Mouse (Mus musculus) embryo, embryonic 9.5 days (tissue): ENCODE data around the gene Rint1.
"Not testable (repeated sequence)": the region's sequence is repeated elsewhere in the genome, so short reads cannot be mapped to it uniquely, and the experiment has no call there.

Source experiments
- DNase-seq: peaks from one replicate; pipeline ENCODE4 v3.0.0-alpha.2; 2017; ENCODE audit errors: extremely low spot score

Rint1 gene

DNA sequence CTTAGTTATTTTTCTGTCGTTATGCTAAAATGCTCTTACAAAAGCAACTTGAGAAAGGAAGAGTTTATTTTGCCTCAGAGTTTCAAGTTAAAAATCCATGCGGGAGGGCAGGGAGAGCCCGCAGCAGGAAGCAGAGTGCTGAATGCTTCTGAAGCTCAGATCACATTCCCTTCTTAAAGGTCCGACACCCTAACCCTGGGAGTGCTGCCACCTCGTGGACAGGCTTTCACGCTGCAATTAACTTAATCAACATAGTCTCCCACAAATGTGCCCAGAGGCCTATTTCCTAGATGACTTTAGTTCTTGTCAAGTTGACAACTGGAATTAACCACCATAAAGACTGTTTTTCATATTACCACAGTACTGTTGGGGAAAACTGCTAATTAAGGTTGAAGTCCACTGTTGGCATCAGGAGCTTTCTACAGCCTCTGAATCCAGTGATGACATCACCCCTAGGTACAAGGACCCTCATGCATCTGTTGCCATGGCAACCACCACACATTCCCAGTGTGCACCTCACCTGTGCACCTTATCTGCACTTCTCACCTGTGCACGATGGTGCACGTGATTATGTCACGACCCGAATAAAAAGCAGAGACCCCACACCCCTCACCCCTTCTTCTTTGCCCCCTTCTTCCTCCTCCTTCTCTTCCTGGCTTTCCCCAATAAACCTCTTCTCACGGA, 39.0 kb downstream of the Rint1 start:
- peak; percentile 57 for DNase-seq

DNA sequence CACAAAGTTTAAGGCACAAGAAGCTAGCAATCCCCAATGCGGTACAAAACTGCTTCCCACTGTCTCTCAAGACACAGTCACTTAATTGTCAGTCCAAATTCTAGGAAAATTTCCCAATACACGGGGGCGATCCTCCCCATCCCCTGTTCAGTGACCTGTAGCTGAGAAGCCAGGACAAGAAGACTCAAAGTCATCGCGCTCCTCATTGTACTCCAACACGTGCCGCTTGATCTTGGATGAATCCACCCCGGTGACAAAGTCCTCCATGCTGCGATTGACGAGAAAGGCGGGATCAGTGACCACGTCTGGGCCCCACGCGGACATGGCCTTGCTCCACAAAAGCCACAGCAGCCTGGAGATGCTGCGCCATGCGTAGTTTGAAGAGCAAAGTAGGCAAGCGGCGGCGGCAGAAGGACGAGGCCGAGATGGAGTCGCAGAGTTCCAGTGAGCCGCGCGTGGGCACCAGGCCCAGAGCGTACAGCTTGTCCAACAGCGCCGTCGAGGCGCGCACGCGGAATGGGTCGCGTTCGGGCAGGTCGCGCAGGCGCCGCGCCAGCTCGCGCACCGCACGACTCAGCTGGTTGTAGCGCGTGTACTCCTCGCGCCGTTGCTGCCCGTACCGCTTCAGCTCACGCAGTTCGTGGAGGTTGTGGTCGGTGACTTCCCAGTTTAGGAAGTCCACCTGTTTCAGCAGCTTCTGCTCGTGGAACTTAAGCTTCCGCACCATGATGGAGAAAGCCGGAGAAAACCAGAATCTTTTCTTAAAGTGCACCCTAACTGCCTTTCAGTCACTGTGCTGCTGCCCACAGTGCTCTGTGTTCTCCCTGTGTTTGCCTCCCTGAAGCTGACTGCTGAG, 43.6 kb downstream of the Rint1 start:
- DNase-seq, result no peak

DNA sequence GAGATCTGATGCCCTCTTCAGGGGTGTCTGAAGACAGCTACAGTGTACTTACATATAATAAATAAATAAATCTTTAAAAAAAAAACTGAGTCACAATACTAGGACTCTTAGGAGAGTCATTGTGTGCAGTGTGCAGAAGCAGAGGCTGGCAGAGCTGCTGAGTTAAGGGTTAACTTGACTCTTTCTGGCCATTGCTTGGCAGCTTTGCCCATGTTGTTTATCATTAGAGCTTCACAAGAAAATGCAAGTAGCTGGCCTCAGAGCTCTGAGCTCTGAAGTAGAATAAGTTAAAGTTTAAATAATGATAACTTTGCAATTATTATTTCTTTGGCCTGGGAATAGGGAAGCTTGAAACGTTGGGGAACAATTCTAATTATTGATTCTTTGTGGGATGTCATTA, 48.2 kb downstream of the Rint1 start:
- DNase-seq, result not testable (repeated sequence)

DNA sequence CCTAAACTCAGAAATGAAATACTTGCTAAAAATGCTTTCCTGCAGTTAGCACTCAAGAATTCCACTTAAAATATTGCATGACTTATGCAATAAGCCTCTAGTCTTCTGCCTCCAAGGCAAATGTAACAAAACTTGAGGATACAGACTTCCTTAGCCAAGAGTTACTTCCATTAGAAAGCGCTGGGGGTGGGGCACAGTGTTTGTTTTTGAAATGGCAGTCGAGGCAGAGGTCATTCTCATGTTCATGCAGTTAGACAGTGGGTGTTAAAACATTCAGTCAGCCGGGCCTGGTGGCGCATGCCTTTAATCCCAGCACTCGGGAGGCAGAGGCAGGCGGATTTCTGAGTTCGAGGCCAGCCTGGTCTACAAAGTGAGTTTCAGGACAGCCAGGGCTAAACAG, 50.6 kb downstream of the Rint1 start:
- DNase-seq, result no peak

DNA sequence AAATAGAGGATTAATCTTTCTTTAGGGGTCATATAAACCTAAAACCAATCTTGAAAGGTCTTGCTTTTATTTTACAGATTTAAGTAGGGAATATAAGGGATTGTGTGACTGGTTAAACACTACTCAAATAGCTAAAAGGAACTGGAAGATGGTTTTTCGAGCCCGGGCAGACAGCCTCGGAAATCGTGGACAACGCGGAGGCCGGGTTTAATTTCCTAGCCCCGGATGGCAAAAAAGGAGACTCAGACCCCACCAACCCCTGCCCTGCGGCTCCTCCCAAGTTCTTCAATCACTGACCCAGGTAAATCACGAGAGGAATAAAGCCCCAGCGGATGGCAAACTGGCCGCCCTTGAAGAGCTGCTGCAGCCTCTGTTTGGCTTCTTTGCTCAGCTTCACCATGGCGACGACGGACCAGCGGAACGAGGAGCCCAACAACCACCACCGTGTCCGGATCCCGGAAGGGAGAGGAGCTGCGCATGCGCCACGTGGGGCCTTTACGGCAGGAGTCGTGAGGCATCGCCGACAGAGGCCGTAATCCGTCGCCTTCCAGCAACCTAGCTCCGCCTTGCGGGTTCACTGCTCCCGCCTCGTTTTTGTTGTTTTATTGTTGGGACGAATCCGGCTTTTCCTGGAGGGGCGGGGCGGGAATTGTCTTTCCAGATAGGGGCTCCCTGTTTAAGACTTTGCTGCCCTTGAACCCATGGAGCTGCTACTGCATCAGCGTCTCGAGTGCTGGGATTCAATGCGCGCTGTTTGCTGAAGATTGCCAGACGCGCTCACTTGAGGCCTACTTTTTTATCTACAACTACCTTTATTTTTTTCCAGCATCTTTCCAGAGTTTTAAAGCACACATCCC, 56.4 kb downstream of the Rint1 start, which contains the start of gene Tomm7:
Tomm7 (minus strand) TSS at position 488 of the 857 bp plus-strand sequence.
- DNase-seq, result peak; percentile 93

DNA sequence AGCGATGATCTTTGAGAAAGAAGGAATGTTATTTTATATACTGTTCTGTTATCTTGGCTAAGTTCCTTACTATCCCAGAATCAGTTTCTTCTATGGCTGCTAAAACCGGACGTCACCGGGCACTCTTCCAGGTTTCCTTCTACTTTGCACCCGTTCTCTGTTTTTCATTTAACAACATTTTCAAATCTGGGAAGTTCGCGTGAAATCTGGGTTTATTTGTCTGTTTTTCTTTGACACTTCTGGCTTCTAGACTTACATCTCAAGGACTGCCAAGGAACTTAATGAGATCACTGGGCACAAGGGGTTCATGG, 57.0 kb downstream of the Rint1 start:
- no peak for DNase-seq

DNA sequence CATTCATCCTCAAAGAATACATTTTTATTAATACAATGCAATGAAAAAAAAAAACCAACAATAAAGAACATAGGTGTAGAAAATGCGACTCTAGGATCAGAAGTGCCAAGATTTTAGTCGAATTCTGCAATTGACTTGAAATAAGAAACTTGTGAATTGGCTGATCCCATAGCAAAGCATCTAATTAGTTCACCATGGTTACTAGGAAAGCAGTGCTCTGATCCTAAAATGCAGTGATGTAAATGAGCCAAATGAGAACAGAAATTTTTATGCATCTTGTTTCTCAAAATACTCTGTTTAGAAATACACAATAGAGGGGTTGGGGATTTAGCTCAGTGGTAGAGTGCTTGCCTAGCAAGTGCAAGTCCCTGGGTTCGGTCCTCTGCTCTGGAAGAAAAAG, 57.6 kb downstream of the Rint1 start:
- no peak for DNase-seq

DNA sequence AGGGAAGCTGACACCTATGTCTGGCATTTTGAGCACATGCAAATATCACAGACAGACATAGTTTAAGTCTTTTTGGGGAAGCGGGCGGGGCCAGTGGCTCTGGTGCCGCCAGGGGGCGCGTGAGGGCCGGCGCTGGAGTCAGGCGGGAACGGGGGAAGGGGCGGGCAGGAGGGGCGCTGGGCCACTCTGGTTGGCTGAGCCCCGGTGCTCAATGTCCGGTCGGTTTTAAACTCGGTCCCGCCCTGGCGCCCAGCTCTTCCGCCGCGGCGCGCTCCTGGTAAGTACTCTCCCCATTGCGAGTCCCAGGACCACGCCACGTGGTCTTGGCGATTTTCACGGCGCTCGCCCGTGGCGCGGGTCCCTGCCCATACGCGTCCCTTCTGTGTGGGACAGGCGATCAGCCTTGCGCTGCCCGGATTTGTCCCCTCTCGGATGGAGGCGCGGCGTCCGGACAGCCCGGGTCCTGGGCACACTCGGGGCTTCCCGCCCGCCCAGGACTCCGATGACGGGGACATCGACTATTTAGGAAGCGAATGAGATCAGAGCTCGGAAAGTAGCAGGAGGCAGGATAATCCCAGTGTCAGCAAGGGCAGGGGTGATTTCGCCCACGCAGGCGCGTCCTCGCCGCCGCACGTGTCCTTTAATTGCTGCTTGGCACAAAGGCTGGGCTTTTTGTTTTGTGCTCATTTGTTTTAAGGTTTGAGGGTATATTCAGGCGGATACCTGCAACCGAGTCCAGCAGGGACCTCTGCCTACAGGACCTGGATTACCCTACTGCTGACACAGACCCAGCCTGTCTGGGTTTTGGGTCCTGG, 63.0 kb downstream of the Rint1 start:
- peak; percentile 95 for DNase-seq

DNA sequence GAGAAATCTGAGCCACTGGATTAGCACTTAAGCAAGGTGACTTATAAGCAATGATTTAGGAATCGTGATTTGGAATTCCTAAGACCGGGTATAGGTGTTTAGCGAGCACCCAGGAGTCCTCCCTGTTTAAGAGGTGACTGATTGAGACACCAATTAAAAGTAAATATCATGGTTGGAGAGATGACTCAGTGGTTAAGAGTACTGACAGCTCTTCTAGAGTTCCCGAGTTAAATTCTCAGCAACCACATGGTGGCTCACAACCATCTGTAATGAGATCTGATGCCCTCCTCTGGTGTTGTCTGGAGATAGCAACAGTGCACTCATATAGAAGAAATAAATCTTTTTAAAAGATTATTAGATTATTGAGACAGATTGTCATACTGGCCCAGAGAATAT, 63.6 kb downstream of the Rint1 start:
- not testable (repeated sequence) for DNase-seq

DNA sequence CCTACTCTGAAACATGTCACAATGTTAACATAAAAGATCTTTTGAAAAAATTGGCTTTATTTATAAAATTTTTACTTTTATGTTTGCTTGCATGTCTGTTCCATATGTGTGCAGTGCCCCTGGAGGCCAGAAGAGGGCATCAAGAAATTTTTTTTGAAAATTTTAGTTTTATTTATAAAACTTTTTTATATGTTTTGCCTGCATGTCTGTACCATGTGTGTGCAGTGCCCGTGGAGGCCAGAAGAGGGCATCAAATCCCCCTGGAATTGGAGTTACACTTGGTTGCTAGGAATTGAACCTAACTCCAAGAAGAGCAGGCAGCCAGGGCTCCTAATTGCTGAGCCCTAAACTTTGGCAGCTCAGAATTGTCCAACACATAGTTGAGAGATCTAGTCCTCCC, 65.4 kb downstream of the Rint1 start:
- not testable (repeated sequence) for DNase-seq

DNA sequence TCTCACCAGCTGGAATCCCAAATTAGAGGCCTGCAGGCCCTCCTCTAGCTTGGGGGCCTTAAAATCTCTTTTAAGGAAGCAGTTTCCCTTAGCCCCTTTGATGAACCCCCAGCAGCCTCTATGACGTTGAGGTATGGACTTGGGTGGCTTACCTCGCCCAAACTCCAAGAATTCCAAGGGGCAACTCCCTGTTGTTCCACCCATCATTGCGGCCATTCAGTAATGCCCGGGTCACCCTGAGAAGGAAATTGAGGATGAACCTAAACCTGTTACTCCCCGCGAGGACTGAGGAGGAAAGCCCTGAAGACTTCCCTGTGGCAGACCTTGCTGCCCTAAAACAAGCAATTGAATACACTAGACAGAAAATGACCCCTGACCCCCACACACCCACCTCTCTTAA, 68.0 kb downstream of the Rint1 start:
- DNase-seq, result no peak

DNA sequence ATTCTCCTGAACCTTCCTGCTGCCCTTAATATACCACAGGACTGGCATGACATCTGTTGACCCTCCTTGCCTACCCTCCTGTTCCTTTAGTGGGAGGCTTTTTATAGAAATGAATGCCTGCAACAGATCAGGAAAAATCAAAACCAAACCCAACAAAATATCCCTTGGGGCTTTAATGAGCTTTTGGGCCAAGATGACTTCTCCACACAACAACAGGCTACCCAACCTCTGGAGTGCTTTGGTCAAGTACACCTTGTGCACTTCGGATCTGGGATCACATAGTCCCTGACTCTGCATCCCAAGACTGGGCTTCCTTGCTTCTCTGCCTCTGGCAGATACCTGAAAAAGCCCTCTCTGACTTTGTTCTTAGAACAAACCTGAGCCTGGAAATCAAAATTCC, 68.7 kb downstream of the Rint1 start:
- DNase-seq, result no peak

DNA sequence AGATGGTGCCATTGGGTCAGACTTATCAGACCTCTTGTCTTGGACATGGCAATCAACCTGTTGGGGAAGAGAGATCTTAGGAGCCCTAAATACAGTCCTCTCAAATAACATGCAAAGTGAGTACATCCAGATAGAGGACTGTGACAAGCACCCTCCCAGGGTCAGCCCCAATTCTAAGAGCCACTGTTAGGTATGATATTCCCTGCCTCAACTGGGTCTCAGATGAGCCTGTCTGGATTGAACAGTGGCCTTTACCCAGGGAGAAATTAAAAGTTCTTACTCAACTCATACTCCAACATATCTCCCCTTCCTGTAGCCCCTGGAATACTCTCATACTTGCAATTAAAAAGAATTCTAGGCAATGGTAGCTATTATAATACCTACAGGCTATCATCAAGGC, 69.7 kb downstream of the Rint1 start:
- DNase-seq, result no peak

DNA sequence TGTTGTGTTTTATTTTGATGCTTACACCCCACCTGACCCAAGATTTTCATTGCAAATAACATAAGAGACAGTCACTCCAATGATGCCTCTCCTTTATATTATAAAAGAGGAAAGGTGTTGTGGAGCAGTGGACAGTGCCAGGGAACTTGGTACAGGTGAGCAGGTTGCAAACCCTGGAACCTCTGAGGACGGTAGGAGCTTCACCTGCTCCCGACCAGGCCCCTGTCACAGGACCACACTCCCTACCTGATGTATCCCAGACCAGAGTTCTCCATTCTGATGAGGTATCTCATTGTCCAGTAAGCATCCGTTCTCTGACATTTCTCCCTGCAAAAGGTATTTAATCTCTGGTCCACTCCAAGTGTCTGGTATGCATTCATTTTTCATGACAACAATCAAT, 70.5 kb downstream of the Rint1 start:
- no peak for DNase-seq

DNA sequence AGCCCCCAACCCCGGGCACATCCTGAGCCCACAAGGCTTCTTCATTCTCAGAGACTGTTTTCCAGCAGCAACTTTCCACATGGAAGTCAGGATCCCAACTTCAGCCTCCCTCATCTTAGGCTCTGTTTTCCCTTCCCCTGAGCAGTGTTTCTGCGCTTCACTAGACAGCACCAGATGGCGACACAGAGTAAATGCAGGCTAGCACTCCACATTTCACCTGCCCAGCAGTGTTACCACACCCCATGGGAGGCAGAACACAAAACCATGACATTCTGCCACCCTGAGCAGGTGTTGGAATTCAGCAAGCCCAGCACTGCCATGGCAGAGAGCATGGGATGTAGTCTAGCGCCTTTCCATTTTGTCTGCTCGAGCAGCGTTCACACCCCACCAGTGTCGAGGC, 71.1 kb downstream of the Rint1 start:
- DNase-seq, result peak; percentile 28

DNA sequence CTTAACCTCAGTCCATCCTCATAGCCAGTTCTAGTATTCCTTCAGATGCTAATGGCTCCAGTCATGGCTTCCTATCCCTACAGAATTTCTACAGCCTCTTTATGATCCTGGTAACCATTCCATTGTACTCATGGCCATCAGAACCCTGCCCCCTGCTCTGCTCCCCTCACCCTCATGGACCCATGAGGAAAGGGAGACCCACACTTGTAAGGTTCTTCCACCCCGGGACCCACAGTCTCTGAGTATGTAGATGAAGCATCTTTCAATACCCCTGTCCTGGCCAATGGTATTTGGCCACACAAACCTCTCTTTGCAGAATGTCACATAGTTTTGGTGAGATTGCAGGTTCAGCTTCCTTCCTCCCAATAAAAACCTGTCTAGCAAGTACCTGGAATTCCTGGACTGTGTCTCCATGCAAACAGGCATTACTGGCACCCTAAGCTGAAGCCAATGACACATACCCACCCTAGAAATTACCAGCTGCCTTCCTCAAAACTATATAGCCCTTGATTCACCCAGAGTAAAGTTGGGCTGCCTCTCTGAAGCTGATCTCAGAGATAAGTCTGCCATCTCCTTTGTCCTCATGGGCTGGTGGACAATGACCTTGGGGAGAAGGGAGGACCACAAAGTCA, 71.7 kb downstream of the Rint1 start:
- DNase-seq, result no peak

DNA sequence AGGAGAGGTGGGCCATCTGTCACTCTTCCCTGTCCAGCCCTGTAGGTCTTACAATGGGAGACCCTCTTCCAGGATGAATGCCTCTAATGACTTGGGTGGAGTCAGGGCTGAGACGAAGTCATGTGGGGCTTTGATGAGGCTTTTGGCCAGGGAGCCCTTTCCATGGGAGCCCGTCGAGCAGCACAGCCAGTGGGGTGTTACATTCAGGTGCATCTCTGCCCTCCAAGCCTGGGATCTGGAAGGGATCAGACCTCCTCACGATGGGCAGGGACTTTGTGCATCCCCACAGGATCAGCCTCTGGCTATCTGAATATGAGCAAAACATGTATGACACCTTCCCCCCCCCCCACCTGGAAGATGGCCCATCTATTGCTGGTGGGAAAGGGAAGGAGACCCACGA, 72.4 kb downstream of the Rint1 start:
- DNase-seq, result no peak

DNA sequence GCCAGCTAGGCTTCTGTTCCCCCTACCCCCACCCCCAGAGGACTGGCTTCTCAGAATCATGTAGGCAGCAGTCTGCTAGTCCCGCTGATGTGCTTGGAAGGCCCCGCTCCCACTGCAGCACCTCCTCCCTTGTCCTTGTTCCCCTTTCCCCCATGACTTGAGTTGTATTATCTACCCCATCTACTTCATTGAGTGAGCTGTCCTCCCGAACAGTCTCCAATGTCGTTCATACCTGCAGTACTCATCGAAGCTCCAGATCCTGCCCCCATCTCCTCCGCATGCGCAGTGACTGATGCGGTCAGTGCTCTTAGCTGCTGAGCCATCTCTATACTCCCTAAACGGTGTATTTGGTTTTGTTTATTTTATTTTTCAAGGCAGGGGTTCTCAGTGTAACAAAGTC, 74.2 kb downstream of the Rint1 start:
- DNase-seq, result no peak

DNA sequence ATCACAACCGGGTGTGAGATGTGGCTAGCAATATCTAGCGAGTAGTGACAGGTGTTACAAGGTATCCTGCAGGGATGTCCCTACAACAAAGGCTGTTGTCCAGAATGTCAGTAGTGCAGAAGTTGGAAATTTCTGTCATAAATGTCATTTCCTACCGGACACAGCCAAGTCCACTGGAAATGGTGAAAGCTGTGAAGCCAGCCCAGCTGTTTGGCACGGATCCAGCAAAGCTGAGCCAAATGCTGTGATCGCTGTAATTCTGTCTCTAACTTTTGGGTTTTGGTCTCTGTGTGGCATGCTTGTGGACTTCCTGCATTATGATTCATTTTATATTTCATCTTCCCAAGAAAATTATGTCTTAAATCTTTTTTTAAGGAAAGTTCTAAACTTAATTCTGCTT, 74.8 kb downstream of the Rint1 start:
- DNase-seq, result no peak

DNA sequence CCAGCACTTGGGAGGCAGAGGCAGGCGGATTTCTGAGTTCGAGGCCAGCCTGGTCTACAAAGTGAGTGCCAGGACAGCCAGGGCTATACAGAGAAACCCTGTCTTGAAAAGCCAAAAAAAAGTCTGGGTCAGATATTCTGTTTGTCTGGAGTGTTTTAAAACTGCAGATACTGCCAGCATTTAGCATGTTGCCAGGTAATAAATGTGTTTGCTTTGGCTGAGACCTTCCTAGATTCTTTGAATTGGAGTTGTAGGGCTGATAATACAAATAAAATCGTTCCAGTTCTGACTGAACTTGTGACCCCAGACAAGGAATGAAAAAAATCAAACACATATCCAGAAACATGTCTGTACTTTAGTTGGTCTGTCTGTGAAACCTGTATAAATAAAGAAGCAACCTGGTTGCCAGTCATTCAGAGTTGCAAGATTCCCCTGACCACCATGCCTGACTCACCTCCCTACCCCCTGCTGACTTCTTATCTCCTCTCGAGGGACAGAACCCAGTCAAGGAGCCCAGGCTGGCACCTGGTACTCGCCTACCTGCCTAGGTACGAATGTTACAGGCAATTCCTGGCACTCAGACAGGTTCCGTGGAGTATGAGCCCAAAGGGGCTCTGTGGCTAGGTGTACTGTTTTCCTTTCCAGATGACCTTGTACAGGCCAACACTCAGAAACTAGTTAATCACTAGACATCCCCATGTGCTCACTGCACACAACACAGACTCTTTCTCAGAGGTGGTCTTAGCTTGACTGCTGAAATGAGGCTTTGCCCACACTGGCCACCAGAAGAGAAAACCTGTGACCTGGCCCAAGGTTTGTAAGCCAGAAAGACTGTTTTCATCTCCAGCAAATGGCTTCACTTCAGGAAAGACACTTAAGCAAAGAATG, 75.9 kb downstream of the Rint1 start:
- no peak for DNase-seq
